Mouse (Mus musculus) forebrain, embryonic 14.5 days (tissue): ENCODE measurements around the gene Kansl2. TPM values are rescaled to one million over a fixed set of nuclear protein-coding genes. Genes with fewer than 3 reads are reported as not detected.
A peak's percentile ranks its signal among the peaks of the same experiment; 100 is the strongest.

Experiments used
- microRNA-seq: library from miRNA; unstranded; fragments of <30 nt; microRNA quantifications from one replicate; pipeline ENCODE4, GENCODE M21; 2016
- polyA plus RNA-seq: library from polyadenylated mRNA; unstranded; fragments of >200 nt; fragmentation: Nextera tagmentation; extraction: Ambion mirVana; gene quantifications from 2 replicates; pipeline ENCODE4 v1.2.1, GENCODE M21; 2014

The Kansl2 gene
- polyA plus RNA-seq, 1 experiment from 2014 or later: 134 TPM

Small RNA genes within 50 kb of the gene (microRNA-seq; reads per million reads assigned to microRNA genes)
- 1.3 reads per million, percentile 3 among the genes with 10 or more reads in this experiment for gene Mir1291

Other genes starting within 250 kb of the Kansl2 start
- gene Zfp641, start 238.1 kb downstream of the Kansl2 start, polyA plus RNA-seq: 2.8 and 3.7 TPM in 2 replicates
- not detected in 2 replicates for gene Olfr285, start 216.9 kb downstream of the Kansl2 start, polyA plus RNA-seq
- gene Olfr284, start 193.3 kb downstream of the Kansl2 start, polyA plus RNA-seq: not detected in 2 replicates
- not detected in 2 replicates for gene Olfr283, start 153.3 kb downstream of the Kansl2 start, polyA plus RNA-seq
- not detected in 2 replicates for gene Olfr282, start 103.0 kb downstream of the Kansl2 start, polyA plus RNA-seq
- gene Olfr281, start 81.7 kb downstream of the Kansl2 start, polyA plus RNA-seq: not detected in 2 replicates
- gene OR5BS1P, start 64.4 kb downstream of the Kansl2 start, polyA plus RNA-seq: not detected in 2 replicates
- gene Lalba, start 51.5 kb downstream of the Kansl2 start, polyA plus RNA-seq: not detected in 2 replicates
- gene Olfr279, start 41.9 kb downstream of the Kansl2 start, polyA plus RNA-seq: not detected in 2 replicates
- 51.3 and 61.7 TPM in 2 replicates for gene Ccnt1, start 36.7 kb upstream of the Kansl2 start, polyA plus RNA-seq
- gene 4930415O20Rik, start 36.7 kb upstream of the Kansl2 start, polyA plus RNA-seq: not detected in 2 replicates
- gene Adcy6, start 75.8 kb upstream of the Kansl2 start, polyA plus RNA-seq: 6.4 and 10.4 TPM in 2 replicates
- 75.9 and 95.4 TPM in 2 replicates for gene Cacnb3, start 96.6 kb upstream of the Kansl2 start, polyA plus RNA-seq
- 18.2 and 24.3 TPM in 2 replicates for gene Ddx23, start 128.6 kb upstream of the Kansl2 start, polyA plus RNA-seq
- gene Rnd1, start 143.2 kb upstream of the Kansl2 start, polyA plus RNA-seq: 6.3 and 6.8 TPM in 2 replicates
- 3.2 and 3.3 TPM in 2 replicates for gene Ccdc65, start 173.9 kb upstream of the Kansl2 start, polyA plus RNA-seq
- 2.6 and 3.8 TPM in 2 replicates for gene Fkbp11, start 193.9 kb upstream of the Kansl2 start, polyA plus RNA-seq
- gene Arf3, start 228.9 kb upstream of the Kansl2 start, polyA plus RNA-seq: 31.7 and 41.4 TPM in 2 replicates
- not detected in 2 replicates for gene Wnt10b, start 243.9 kb upstream of the Kansl2 start, polyA plus RNA-seq